Mouse (Mus musculus): ENCODE measurements around the gene Nrbp1.

GRCm38 (mm10) chr5:31252795-31253545, 12.3 kb downstream of the Nrbp1 start:
- TF ChIP-seq POLR2A (IDR thresholded peaks at IDR 0.05; ENCODE audit: borderline replicate concordance, insufficient read depth, low read length) = no peak
- no peak for TF ChIP-seq CTCF (IDR thresholded peaks at IDR 0.05; ENCODE audit: borderline replicate concordance, insufficient read depth, low read depth, low read length)

Data from cerebellum, adult 2 months (tissue).